8 mouse cellular contexts compared by ENCODE assay signal in the genomic region with DNA sequence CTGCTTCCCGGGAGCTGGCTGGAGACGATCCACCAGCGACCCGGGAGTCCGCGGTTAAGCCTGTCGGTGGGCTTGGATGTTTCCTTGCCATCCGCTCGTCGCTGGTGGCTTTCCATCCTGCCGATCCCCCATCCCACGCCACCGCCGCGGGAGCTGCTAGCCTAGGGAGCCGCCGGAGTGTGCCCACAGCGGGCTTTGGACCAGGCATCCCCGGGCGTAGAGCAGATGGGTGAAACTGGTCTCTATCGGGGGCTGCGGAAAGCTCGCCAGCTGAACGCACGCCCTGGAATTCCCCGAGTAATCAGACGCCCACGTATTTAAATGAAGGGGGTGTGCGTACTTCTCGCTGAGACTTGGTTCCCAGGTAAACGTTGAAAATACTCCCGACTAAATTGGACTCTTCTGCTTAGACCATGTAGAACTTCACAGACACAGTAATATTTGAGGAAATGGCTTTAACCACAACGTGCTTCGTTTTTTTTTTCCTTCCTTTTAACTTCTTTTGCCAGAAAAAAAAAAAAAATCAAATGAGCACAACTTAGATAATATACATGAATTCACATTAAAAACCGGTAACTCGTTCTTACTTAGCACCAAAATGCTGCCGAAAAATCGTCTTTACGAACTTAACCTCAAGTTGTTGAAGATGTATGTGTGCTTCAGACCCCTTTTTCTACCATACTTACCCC. TPM values are rescaled to one million over a fixed set of nuclear protein-coding genes. Genes with fewer than 3 reads are reported as not detected.
DNase-seq lines count a peak whose midpoint lies in the region; ATAC-seq and TF ChIP-seq lines count a peak whose summit lies in the region.

No protein-coding gene starts in this region.

- TF ChIP-seq POLR2A in heart, adult 2 months (IDR thresholded peaks at IDR 0.05; ENCODE audit: insufficient read depth, low read depth, low read length) = no peak

- peak overlapping the region; percentile 63 for H3K4me3 ChIP-seq in embryonic facial prominence, embryonic 13.5 days
- peak overlapping the region; percentile 85 for H3K4me3 ChIP-seq in heart, adult 2 months
- H3K4me3 ChIP-seq in limb, embryonic 15.5 days = peak overlapping the region; percentile 84
- H3K4me3 ChIP-seq in midbrain, embryonic 15.5 days = peak overlapping the region; percentile 90

- 0 out of 2 replicates have a peak, but pooled peaks have one; percentile 3 for ATAC-seq in embryonic facial prominence, embryonic 13.5 days (ENCODE audit: insufficient number of reproducible peaks, insufficient read depth, low FRiP score, low TSS enrichment, low read depth)
- no peak for ATAC-seq in limb, embryonic 15.5 days (ENCODE audit: insufficient number of reproducible peaks, low FRiP score, low TSS enrichment, low read depth)
- ATAC-seq in midbrain, embryonic 15.5 days (replicated peaks) = peak; percentile 25; the same call in 1 of the 2 replicates

- 4% methylated on average over 39 of the region's 39 CpGs for WGBS in embryonic facial prominence, embryonic 13.5 days
- WGBS in heart, adult 2 months = 3% methylated on average over 39 of the region's 39 CpGs
- 3% methylated on average over 39 of the region's 39 CpGs for WGBS in limb, embryonic 15.5 days
- 5% methylated on average over 39 of the region's 39 CpGs for WGBS in midbrain, embryonic 15.5 days

- H3K36me3 ChIP-seq in embryonic facial prominence, embryonic 13.5 days = peaks cover 7% of the 10 kb centered on the region
- peaks cover 8% of the 10 kb centered on the region for H3K36me3 ChIP-seq in heart, adult 2 months (ENCODE audit: control insufficient read depth, insufficient read depth, low read length)
- peaks cover 9% of the 10 kb centered on the region for H3K36me3 ChIP-seq in limb, embryonic 15.5 days
- no peaks in the 10 kb centered on the region for H3K36me3 ChIP-seq in midbrain, embryonic 15.5 days (replicated peaks)
- peaks cover 5% of the 10 kb centered on the region; the same call in 1 of the 2 replicates for H3K36me3 ChIP-seq in splenic B cell, adult 2 months (ENCODE audit: control insufficient read depth, insufficient read depth, low read length, poor library complexity, severe bottlenecking)

- H3K27me3 ChIP-seq in embryonic facial prominence, embryonic 13.5 days = no peaks in the 10 kb centered on the region
- H3K27me3 ChIP-seq in heart, adult 2 months (ENCODE audit: control insufficient read depth, insufficient read depth, low read length) = no peaks in the 10 kb centered on the region
- no peaks in the 10 kb centered on the region for H3K27me3 ChIP-seq in limb, embryonic 15.5 days
- H3K27me3 ChIP-seq in midbrain, embryonic 15.5 days (replicated peaks) = no peaks in the 10 kb centered on the region
- H3K27me3 ChIP-seq in splenic B cell, adult 2 months (ENCODE audit: control insufficient read depth, insufficient read depth, low read length, poor library complexity, severe bottlenecking) = no peaks in the 10 kb centered on the region

- H3K4me1 ChIP-seq in embryonic facial prominence, embryonic 13.5 days = peaks cover 20% of the 10 kb centered on the region
- H3K4me1 ChIP-seq in heart, adult 2 months (ENCODE audit: control insufficient read depth, insufficient read depth, low read length) = peaks cover 12% of the 10 kb centered on the region
- peaks cover 15% of the 10 kb centered on the region for H3K4me1 ChIP-seq in limb, embryonic 15.5 days
- peaks cover 13% of the 10 kb centered on the region for H3K4me1 ChIP-seq in midbrain, embryonic 15.5 days

- peak overlapping the region; percentile 79 for H3K9ac ChIP-seq in embryonic facial prominence, embryonic 13.5 days
- H3K9ac ChIP-seq in heart, adult 2 months (ENCODE audit: low read depth, low read length) = peak overlapping the region; percentile 90
- peak overlapping the region; percentile 90 for H3K9ac ChIP-seq in limb, embryonic 15.5 days
- peak overlapping the region; percentile 82 for H3K9ac ChIP-seq in midbrain, embryonic 15.5 days

- intact Hi-C loops in heart, adult 2 months (cut with DNase I) = loop anchor here (5.0 kb wide), 2 partner anchors 277 to 347 kb away; a partner anchor contains a TSS

- peak overlapping the region; percentile 97 for H3K27ac ChIP-seq in embryonic facial prominence, embryonic 13.5 days
- H3K27ac ChIP-seq in heart, adult 2 months = peak overlapping the region; percentile 96
- peak overlapping the region; percentile 95 for H3K27ac ChIP-seq in limb, embryonic 15.5 days
- H3K27ac ChIP-seq in midbrain, embryonic 15.5 days = peak overlapping the region; percentile 91

- no peak for TF ChIP-seq EP300 in heart, adult 2 months (IDR thresholded peaks at IDR 0.05; ENCODE audit: insufficient read depth, low read depth, low read length)

- peak; percentile 82 for DNase-seq in A20 (ENCODE audit: low read depth, low spot score)
- peak; percentile 41 for DNase-seq in adrenal gland, adult 8-10 months
- peak; percentile 68 to 69 for DNase-seq in heart, adult 2 months
- peak; percentile 56 for DNase-seq in kidney, adult 9 months
- peak; percentile 87 for DNase-seq in splenic B cell, adult 2 months (ENCODE audit: low read depth, low spot score)

- H3K79me2 ChIP-seq in heart, adult 2 months (replicated peaks; ENCODE audit: control insufficient read depth, insufficient read depth, low read length) = peaks cover 3% of the 10 kb centered on the region

- H3K4me2 ChIP-seq in embryonic facial prominence, embryonic 13.5 days = peak overlapping the region; percentile 60
- peak overlapping the region; percentile 59 for H3K4me2 ChIP-seq in limb, embryonic 15.5 days
- H3K4me2 ChIP-seq in midbrain, embryonic 15.5 days = peak overlapping the region; percentile 84

- no peaks in the 10 kb centered on the region for H3K9me3 ChIP-seq in embryonic facial prominence, embryonic 13.5 days
- no peaks in the 10 kb centered on the region for H3K9me3 ChIP-seq in limb, embryonic 15.5 days
- no peaks in the 10 kb centered on the region for H3K9me3 ChIP-seq in midbrain, embryonic 15.5 days

- TF ChIP-seq CTCF in heart, adult 2 months (IDR thresholded peaks at IDR 0.05) = no peak

RNA-seq across cellular contexts. Expression of a gene that starts 2.2 kb away (rescaled TPM):
- 10 to 100 TPM; 21.8 to 25.1 (median 23.4) TPM for total RNA-seq in adrenal gland, adult 8-10 months (2022)
- 47.0 and 50.4 TPM in 2 replicates for polyA plus RNA-seq in embryonic facial prominence, embryonic 13.5 days (2015; fragmentation: Nextera tagmentation; extraction: Ambion mirVana)
- 10 to 100 TPM; 17.7 to 19.3 TPM for total RNA-seq in heart, adult 2 months (2021)
- polyA plus RNA-seq in heart, adult 2 months (2012; rRNA removed) = 11.0 and 14.0 TPM in 2 replicates
- polyA plus RNA-seq in limb, embryonic 15.5 days (2015; fragmentation: Nextera tagmentation; extraction: Ambion mirVana) = 50.2 and 53.7 TPM in 2 replicates
- 30.9 and 32.4 TPM in 2 replicates for polyA plus RNA-seq in midbrain, embryonic 15.5 days (2015; fragmentation: Nextera tagmentation; extraction: Ambion mirVana)

RNA-seq across cellular contexts. Expression of a gene that starts 13.0 kb away (rescaled TPM):
- 10 to 100 TPM; 17.4 to 25.4 (median 22.4) TPM for total RNA-seq in adrenal gland, adult 8-10 months (2022)
- 50.7 and 61.1 TPM in 2 replicates for polyA plus RNA-seq in embryonic facial prominence, embryonic 13.5 days (2015; fragmentation: Nextera tagmentation; extraction: Ambion mirVana)
- total RNA-seq in heart, adult 2 months (2021) = 10 to 100 TPM; 17.9 to 20.8 TPM
- polyA plus RNA-seq in heart, adult 2 months (2012; rRNA removed) = 9.0 and 9.2 TPM in 2 replicates
- 43.2 and 45.7 TPM in 2 replicates for polyA plus RNA-seq in limb, embryonic 15.5 days (2015; fragmentation: Nextera tagmentation; extraction: Ambion mirVana)
- polyA plus RNA-seq in midbrain, embryonic 15.5 days (2015; fragmentation: Nextera tagmentation; extraction: Ambion mirVana) = 78.6 and 85.6 TPM in 2 replicates
